Mouse (Mus musculus): ENCODE measurements around the gene Tspan5. TPM values are rescaled to one million over a fixed set of nuclear protein-coding genes. Genes with fewer than 3 reads are reported as not detected.

Tspan5 gene
- total RNA-seq, 2 experiments from 2014 or later: 1.5 to 8.3 TPM

DNA sequence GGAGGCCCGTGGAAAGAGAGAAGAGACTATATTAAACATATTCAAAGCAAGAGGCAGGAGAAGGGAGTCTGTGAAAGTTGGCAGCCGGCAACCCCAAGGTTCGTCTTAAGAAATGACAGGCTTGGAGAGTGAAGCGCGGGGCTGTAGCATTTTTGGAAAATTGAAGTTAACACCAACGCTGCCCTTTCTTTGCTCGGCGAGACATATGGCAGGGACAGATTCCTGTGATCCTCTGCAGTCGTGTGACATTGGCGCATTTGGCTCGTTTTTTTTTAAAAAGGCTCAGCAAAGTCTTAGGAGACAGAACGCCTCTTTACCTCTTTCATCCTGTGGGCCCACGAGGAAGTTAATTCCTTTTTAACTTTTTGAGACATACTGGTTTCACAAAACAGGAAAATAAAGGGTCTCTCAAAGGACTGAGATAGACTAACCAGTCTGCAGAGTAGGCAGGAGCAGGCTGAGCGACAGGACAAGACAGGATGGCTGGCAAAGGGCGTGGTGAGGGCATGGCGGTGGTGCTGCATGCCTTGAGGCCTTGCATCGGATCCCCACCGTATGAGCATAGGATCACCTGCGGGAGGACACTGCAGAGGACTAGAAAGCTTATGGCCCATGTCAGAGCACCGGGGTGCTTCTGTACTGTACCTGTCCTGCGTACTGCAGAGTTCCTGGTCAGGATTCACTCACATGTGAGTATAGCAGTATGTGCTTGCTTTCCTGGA is 60.9 kb downstream of the Tspan5 start:
- ATAC-seq (replicated peaks; ENCODE audit: low FRiP score, poor library complexity, severe bottlenecking): no peak

DNA sequence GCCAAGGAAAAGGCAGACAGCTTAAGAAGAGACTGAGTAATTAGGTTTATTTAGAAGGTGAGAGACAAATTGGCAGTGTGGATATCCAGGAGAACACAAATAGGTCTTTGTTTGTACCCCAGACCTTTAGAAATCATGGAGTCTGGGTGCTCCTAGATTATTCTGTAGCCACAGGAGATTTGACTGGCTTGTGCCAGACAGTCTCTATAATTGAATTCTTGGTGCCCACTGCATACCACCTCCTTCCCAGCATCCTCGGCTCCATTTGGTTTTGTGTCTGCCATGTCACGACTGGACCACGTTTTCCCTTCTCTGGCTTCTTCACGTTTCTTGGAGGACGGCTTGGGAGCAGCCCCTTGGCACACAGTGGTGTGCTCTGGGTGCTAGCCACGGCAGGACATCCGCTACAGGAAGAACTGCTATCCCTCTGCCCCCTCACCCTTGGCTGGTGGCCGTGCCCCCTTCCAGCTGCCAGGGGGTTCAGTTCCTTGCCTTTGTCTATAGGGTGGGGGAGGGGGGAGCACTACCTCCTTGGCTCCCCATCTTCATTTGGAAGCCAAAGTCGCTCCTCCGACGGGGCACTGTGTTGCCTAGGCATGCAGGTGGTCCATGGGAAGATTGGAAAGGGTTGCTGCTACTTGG is 61.6 kb downstream of the Tspan5 start:
- no peak for ATAC-seq (replicated peaks; ENCODE audit: low FRiP score, poor library complexity, severe bottlenecking)

DNA sequence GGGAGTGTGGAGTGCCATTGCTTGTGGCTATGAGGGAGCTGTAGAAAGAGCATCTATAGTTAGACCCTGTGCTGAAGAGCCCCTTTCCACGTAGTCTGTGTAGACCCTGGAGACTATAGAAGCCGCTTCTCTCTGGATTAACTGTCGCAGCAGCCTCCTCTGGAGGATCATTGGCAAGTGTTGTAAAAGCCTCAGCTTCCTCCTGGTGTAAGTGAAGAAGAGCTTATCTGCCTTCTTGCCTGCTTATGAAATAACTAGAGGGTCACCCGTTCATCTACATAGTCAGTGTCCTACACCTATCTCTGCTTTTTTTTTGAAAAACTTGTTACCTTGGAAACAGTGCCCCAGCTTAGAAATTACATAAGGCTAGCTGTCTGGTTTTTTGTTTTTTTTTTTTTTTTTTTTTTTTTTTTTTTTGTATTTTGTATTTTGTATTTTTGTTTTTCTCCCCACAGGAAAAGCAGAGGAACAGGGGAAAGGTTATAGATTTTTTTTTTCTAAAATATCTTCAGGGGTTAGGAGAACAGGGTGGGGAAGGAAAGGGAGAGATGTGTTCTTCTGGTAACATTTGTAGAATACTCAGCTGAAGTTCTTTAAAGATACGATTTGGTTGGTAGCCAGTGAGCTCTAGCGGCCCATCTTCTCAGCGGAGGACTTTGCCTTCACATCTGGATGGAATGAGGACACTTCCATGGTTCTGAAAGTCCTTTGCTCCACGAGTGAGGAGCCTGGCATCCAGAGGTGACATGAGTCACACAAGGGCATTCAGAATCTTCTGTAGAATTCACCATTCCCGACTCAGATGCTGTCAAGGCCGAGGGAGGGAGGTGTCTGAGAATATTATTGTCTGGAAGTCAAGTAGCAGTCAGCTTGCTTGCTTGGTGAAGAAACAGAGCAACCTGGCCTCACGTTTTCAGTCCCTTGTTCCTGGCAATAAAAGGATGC is 62.4 kb downstream of the Tspan5 start:
- ATAC-seq (replicated peaks; ENCODE audit: low FRiP score, poor library complexity, severe bottlenecking): no peak

GRCm38 (mm10) chr3:138807795-138808194 is 65.8 kb downstream of the Tspan5 start:
- no peak for ATAC-seq (replicated peaks; ENCODE audit: low FRiP score, poor library complexity, severe bottlenecking)

GRCm38 (mm10) chr3:138809509-138809908 is 67.5 kb downstream of the Tspan5 start:
- no peak for ATAC-seq (replicated peaks; ENCODE audit: low FRiP score, poor library complexity, severe bottlenecking)

- no peak for ATAC-seq (replicated peaks; ENCODE audit: low FRiP score, poor library complexity, severe bottlenecking)
Observed at GRCm38 (mm10) chr3:138812565-138812964, 70.6 kb downstream of the Tspan5 start.

DNA sequence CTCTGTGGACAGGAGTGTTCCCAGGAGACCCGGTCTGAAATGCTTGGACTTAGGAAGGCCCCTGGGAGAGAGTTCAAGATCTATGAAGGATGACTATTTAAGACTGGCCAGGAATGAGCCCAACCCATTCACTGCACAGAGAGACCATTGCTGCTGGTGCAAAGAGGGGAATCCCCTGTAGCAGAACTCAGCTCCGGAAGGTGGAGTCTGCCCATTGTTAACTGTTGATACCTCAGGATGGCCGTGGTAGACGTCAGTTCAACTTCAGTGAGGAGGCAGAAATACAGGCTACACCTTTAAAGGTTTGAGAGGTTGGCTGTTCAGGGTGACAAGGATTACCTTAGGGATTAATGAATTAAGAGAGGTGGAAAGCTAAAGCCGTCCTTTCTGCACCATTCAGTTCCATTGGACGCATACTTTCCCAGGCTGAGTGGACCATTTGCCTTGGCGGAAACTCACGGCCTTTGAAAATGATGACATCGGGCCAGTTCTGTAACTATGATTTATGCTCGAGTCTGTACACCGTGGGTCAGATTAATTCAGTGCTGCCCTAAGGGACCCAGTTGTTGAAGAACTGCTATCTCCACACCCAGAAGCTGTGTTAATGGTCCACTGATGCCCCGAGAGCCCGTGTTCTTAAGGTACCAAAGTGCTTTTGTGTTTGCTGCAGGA is 71.3 kb downstream of the Tspan5 start:
- no peak for ATAC-seq (replicated peaks; ENCODE audit: low FRiP score, poor library complexity, severe bottlenecking)

- ATAC-seq (replicated peaks; ENCODE audit: low FRiP score, poor library complexity, severe bottlenecking): no peak
Observed at GRCm38 (mm10) chr3:138814457-138814856, 72.5 kb downstream of the Tspan5 start.

- ATAC-seq (replicated peaks; ENCODE audit: low FRiP score, poor library complexity, severe bottlenecking): no peak
Observed at GRCm38 (mm10) chr3:138815127-138815837, 73.3 kb downstream of the Tspan5 start.

DNA sequence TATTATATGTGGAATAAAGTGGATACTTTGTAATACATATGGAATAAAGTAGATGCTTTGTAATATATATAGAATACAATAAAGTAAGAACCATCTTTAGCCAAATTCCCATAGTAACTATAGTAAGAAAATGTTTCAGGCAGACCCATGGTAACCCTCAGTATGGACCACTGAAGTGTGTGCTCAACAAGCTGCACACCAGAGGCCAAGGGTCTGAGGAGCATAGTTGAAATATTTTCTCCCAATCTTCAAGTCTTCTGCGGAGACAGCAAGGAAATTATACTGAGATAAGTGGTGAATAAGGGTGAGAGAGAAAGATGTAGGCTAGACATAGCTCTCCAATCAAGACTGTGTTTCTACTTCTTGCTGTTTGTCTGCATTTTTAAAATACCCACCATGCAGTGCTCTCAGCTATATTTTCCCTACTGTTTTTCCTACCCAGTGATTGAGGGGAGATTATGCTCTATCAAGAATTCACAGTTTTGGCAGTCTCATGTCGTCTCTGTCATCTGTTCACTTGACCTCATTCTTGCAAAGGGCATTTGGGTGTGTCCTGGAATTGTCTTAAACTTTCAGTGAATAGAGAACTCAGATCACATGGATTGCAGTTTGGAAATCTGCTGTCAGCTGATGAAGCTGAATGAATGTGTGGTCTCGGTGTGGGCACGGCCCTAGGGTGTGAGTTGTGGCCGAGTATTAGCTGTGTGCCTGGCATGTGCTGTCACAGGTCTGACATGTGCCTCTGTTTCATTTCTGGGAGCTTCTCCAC is 75.1 kb downstream of the Tspan5 start:
- ATAC-seq (replicated peaks; ENCODE audit: low FRiP score, poor library complexity, severe bottlenecking): no peak

GRCm38 (mm10) chr3:138819862-138820261 is 77.9 kb downstream of the Tspan5 start:
- no peak for ATAC-seq (replicated peaks; ENCODE audit: low FRiP score, poor library complexity, severe bottlenecking)

DNA sequence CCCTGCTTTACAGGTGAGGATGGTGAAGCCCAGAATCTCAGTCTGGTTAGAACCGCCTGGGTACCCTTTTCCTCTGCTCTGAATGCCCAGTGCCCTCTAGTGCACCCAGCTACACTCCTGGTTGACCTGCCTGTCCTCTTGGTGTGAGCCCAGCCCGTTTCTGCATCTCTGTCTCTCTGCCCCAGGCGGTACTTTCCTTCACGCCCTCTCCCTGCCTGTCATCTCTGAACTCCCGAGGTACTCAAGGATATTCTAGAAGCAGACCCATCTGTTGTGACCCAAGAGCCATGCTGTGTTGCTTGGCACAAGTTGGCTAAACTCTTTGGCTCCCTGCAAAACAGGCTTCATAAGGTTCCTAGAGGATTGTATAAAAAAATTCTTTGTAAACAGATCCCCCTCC is 78.3 kb downstream of the Tspan5 start:
- no peak for ATAC-seq (replicated peaks; ENCODE audit: low FRiP score, poor library complexity, severe bottlenecking)

- no peak for ATAC-seq (replicated peaks; ENCODE audit: low FRiP score, poor library complexity, severe bottlenecking)
Observed at GRCm38 (mm10) chr3:138821886-138822445, 80.0 kb downstream of the Tspan5 start.

GRCm38 (mm10) chr3:138823857-138824256 is 81.9 kb downstream of the Tspan5 start:
- ATAC-seq (replicated peaks; ENCODE audit: low FRiP score, poor library complexity, severe bottlenecking): no peak

DNA sequence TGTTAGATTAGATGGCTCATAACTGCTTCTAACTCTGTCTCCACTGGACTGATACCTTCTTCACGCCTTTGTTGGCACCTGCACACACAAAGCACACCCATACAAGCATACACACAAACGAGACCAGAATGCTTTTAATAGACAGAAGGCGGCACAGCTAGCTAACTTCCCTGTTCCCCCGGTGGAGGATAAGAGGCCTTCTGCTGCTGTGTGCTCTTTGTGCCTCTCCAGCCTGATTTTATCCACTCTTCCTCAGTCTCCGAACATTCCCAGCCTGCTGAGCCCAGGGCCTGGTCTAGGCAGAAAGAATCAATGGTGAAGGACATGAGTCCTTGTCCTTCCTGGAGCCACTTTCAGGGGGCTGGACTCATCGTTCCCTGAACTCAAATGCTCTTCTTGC is 83.3 kb downstream of the Tspan5 start:
- ATAC-seq (replicated peaks; ENCODE audit: low FRiP score, poor library complexity, severe bottlenecking): no peak

GRCm38 (mm10) chr3:138826243-138826800 is 84.3 kb downstream of the Tspan5 start:
- ATAC-seq (replicated peaks; ENCODE audit: low FRiP score, poor library complexity, severe bottlenecking): no peak

- ATAC-seq (replicated peaks; ENCODE audit: low FRiP score, poor library complexity, severe bottlenecking): no peak
Observed at GRCm38 (mm10) chr3:138832827-138833517, 91.0 kb downstream of the Tspan5 start.

Data from erythroblast, adult 5-6 weeks (primary cell).